Comparison of ENCODE assay signal across 8 mouse cellular contexts in genomic region chr17:31766779-31767697, GRCm38 (mm10).
DNase-seq lines count a peak whose midpoint lies in the region; ATAC-seq lines count a peak whose summit lies in the region.
"Had no signal": no experiment of that assay in that cellular context is flagged by ENCODE, and none has a peak within 500 bp of the region (broad histone marks: within the 10 kb centered on the region; RNA-seq: fewer than 3 reads in every experiment).

No protein-coding gene starts in this region.

- peaks cover 5% of the 10 kb centered on the region for H3K27me3 ChIP-seq in forebrain, embryonic 10.5 days (ENCODE audit: poor library complexity, severe bottlenecking)
- H3K27me3 ChIP-seq in heart, embryonic 13.5 days (replicated peaks): no peaks in the 10 kb centered on the region
- H3K27me3 ChIP-seq in limb, embryonic 15.5 days: no peaks in the 10 kb centered on the region
- no peaks in the 10 kb centered on the region; the same call in 1 of the 2 replicates for H3K27me3 ChIP-seq in neural tube, embryonic 13.5 days

- ATAC-seq in heart, embryonic 13.5 days (ENCODE audit: extremely low read depth, insufficient number of reproducible peaks, low FRiP score, low TSS enrichment): peak; percentile 61
- ATAC-seq in limb, embryonic 15.5 days (ENCODE audit: insufficient number of reproducible peaks, low FRiP score, low TSS enrichment, low read depth): peak; percentile 33; the same call in 1 of the 2 replicates
- ATAC-seq in neural tube, embryonic 13.5 days (ENCODE audit: low read depth): peak; percentile 93

- peaks cover 17% of the 10 kb centered on the region for H3K4me1 ChIP-seq in forebrain, embryonic 10.5 days
- H3K4me1 ChIP-seq in heart, embryonic 13.5 days: peaks cover 28% of the 10 kb centered on the region
- H3K4me1 ChIP-seq in limb, embryonic 15.5 days: peaks cover 22% of the 10 kb centered on the region
- peaks cover 31% of the 10 kb centered on the region for H3K4me1 ChIP-seq in neural tube, embryonic 13.5 days (replicated peaks)

- peak; percentile 95 for DNase-seq in cerebellum, adult 11-12 months
- DNase-seq in forebrain, embryonic 10.5 days (ENCODE audit: extremely low spot score, low spot score): peak; percentile 47
- peak; percentile 62 for DNase-seq in kidney, postnatal 14 days
- peak; percentile 44 to 63 for DNase-seq in urinary bladder, postnatal 36 days (ENCODE audit: low spot score in 2 of 2)

- peak overlapping the region; percentile 66 for H3K9ac ChIP-seq in heart, embryonic 13.5 days
- no peak overlapping the region for H3K9ac ChIP-seq in limb, embryonic 15.5 days
- H3K9ac ChIP-seq in neural tube, embryonic 13.5 days: peak overlapping the region; percentile 61

- H3K4me2 ChIP-seq in heart, embryonic 13.5 days: peak overlapping the region; percentile 50
- peak overlapping the region; percentile 26; the same call in 1 of the 2 replicates for H3K4me2 ChIP-seq in limb, embryonic 15.5 days
- H3K4me2 ChIP-seq in neural tube, embryonic 13.5 days: peak overlapping the region; percentile 26

- peak overlapping the region; percentile 13; the same call in 1 of the 2 replicates for H3K4me3 ChIP-seq in forebrain, embryonic 10.5 days
- H3K4me3 ChIP-seq in heart, embryonic 13.5 days: peak overlapping the region; percentile 1; the same call in 1 of the 2 replicates
- no peak overlapping the region for H3K4me3 ChIP-seq in limb, embryonic 15.5 days
- H3K4me3 ChIP-seq in neural tube, embryonic 13.5 days: no peak overlapping the region

- peak overlapping the region; percentile 78 for H3K27ac ChIP-seq in forebrain, embryonic 10.5 days
- peak overlapping the region; percentile 93 for H3K27ac ChIP-seq in heart, embryonic 13.5 days (replicated peaks)
- peak overlapping the region; percentile 70 for H3K27ac ChIP-seq in limb, embryonic 15.5 days
- H3K27ac ChIP-seq in neural tube, embryonic 13.5 days (replicated peaks): peak overlapping the region; percentile 95
- H3K27ac ChIP-seq: macrophage had no signal

- no peaks in the 10 kb centered on the region for H3K36me3 ChIP-seq in forebrain, embryonic 10.5 days (replicated peaks)
- H3K36me3 ChIP-seq in heart, embryonic 13.5 days: no peaks in the 10 kb centered on the region
- no peaks in the 10 kb centered on the region for H3K36me3 ChIP-seq in limb, embryonic 15.5 days
- no peaks in the 10 kb centered on the region for H3K36me3 ChIP-seq in neural tube, embryonic 13.5 days

- H3K9me3 ChIP-seq in forebrain, embryonic 10.5 days: peaks cover 7% of the 10 kb centered on the region; the same call in 1 of the 2 replicates
- H3K9me3 ChIP-seq in heart, embryonic 13.5 days: peaks cover 18% of the 10 kb centered on the region
- H3K9me3 ChIP-seq in limb, embryonic 15.5 days: no peaks in the 10 kb centered on the region
- 0 out of 2 replicates have a peak, but pooled peaks cover 6% of the 10 kb centered on the region for H3K9me3 ChIP-seq in neural tube, embryonic 13.5 days

- WGBS in forebrain, embryonic 10.5 days: 48% methylated on average over 25 of the region's 25 CpGs
- WGBS in heart, embryonic 13.5 days: 11% methylated on average over 25 of the region's 25 CpGs
- WGBS in limb, embryonic 15.5 days: 22% methylated on average over 25 of the region's 25 CpGs
- 16% methylated on average over 25 of the region's 25 CpGs for WGBS in neural tube, embryonic 13.5 days

Comparison
In these comparisons a context has a peak if more than half of its experiments do, and no peak if none do; other contexts are left out.
1. H3K4me3 ChIP-seq: peak in forebrain, embryonic 10.5 days (single experiment) and heart, embryonic 13.5 days (single experiment); none in limb, embryonic 15.5 days (single experiment) and neural tube, embryonic 13.5 days (single experiment).
2. ATAC-seq: peak in every context shown above with its lines; median percentile 93 in neural tube, embryonic 13.5 days; 61 in heart, embryonic 13.5 days; 33 in limb, embryonic 15.5 days.
3. Peak in every context shown above with its lines, with median percentiles within 50 percentile points of each other: DNase-seq, H3K27ac ChIP-seq and H3K4me2 ChIP-seq.